Mouse (Mus musculus): ENCODE data around the gene Rcan2.

Rcan2 gene

DNA sequence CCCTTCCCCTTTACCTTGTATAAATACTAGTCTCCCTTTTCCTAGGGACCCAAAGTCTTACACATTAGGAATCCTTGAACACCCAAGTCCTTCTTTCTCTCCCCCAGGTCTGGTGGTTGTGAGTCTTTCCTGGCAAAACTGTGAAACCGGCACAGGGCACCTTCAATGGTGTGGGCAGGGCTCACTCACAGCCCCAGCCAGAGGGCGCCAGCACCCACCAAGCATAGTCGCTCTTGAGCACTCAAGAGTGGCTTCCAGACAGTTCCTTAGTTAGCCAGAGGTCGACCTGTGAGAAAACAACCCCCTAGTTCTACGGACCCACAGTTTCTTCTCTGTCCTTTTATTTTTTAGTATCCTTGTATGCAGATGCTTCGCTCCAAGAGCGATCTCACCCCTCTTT lies at the start of gene Rcan2:
TSS of gene Rcan2 (plus strand) at position 275 of the 400 bp plus-strand sequence.
- DNase-seq (ENCODE audit: low spot score in 2 of 2), result peak in 1 of 2 experiments; percentile 25

DNA sequence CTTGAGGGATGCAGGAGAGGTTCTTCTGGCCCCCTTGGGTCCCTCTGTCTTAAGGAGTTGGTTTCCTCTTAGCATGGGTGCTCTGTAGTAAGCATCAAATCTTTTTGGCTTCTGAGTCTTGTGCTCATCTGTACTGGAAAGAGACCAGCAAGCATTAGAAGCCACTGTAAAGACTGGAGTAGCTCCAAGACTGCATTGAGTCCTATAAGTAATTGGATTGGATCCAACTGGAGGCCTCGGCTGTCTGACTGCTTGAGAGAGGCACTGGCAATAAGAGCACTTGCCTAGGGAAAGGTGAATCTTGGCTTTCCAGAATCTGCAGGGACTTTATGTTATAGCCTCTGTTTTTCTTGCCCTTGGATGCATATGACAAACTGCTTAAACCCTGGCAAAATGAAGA lies 48.3 kb upstream of the Rcan2 start:
- DNase-seq (ENCODE audit: low spot score in 2 of 2), result no peak

DNA sequence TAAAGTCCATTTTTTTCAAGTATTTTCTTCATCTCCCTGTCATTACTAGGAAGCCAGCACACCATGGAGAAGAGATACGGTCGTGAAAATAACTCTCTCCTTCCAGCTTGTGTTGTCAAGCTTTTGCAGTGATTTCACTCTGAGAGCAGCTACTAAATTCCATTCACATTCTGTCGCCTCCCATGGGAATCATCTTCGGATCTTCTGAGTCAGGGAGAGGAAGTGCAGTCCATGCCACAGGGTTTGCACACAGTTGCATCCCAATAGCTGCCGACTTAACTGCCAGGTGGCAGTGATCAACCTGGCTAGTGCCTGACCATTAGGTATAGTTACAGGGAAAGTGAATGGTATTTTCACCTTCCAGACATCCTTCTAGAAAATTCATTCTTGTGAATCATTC lies 46.5 kb upstream of the Rcan2 start:
- DNase-seq (ENCODE audit: low spot score in 2 of 2), result no peak

DNA sequence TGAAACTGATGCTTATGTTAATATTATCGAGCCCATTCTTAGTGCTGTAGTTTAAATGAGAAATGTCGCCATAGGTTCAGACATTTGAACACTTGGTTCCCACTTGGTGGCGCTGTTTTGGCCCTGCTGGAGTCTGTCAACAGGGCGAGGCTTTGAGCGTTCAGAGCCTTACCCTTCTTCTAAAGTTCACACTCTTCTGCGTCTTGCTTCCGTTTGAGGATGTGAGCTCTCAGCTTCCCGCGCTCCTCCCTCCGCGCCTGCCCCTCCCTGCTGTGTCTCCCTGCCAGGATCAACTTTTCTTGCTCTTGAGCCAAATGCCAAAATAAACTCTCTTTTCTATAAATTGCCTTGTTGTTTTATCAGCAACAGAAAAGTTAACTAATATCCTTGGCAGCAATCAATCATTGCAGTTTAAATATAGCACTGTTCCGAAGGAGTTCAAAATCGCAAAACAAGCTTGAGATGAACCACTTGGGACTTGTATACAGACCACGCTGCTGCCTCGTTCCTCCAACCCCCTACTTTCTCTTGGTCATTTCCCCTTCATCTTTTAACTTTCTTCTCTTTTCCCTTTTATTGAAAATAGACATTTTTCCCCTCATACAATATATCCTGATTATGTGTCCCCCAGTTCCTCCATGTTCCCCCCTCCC lies 42.4 kb upstream of the Rcan2 start:
- DNase-seq (ENCODE audit: low spot score in 2 of 2), result peak in 1 of 2 experiments; percentile 2

DNA sequence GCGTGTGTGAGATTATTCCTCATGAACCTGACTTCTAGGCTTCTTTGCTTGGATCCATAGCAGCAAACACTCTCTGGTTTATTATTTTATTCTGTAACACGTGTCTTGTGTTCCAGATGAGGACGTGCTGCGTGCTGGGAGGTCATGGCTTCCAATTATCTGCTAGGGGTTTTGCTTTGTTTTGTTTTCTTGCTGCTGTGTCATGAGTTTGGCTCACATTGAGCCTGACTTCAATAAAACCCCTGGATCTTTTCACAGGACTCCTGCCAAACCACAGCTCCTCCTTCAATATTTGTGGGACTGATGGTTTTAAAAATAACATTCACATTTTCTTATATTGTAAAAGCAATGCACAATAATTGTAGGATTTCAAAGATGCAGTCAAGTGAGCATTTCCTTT lies 16.6 kb upstream of the Rcan2 start:
- DNase-seq (ENCODE audit: low spot score in 2 of 2), result peak in 1 of 2 experiments; percentile 24

DNA sequence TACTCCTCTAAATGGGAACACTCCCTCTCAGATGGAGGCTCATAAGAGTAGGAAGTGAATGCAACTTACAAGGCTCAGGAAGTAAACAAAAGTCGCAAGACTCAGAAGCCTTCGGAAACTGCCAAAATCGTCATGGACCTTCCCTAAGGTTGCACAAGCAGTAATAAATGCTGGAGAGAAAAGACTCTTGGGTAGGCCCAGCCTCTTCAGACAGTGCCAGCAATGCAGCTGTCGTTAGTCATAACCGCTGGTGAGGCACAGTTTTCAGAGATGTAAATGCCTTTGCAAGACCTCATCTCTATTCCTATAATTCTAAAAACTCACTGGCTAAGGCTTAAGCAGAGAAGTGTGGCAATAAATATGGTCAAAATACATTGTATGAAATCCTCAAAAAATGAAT lies 12.9 kb upstream of the Rcan2 start:
- DNase-seq (ENCODE audit: low spot score in 2 of 2), result no peak

DNA sequence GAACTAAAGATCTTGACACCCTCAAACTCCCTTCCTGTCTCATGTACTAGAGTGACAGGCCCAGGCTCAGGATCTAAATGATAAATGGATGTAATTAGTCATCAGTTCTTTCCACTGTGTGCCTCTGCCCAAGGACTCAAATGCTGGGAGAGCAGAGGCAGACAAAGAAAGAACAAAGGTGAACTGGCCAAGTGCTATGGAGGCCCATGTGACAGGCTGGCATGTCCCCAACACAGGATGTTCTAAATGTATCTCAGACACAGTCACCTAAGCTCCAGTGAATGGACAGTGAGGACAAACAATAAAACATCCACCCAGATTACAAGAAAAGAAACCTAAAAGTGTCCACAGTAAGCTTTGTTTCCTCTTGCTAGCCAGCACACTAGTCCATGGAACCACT lies 11.8 kb upstream of the Rcan2 start:
- DNase-seq (ENCODE audit: low spot score in 2 of 2), result no peak

DNA sequence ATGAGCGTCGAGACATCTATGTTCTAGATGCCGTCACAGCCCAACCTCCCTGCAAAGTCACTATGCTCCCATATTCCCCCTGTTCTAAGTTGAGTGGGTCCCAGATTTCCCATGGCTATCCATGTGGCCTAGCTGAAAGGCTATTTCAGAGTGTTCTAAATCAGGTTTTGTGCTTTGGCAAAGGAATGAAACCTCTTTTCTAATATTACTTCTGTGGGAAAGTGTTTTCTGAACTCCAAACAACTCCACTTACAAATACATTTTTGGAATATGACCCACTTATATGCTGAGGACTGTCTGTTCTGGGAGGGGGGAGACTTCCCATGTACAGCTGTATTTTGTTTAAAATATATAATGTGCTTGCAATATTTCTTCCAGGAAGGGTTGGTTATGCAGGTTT lies 9.4 kb upstream of the Rcan2 start:
- no peak for DNase-seq (ENCODE audit: low spot score in 2 of 2)

DNA sequence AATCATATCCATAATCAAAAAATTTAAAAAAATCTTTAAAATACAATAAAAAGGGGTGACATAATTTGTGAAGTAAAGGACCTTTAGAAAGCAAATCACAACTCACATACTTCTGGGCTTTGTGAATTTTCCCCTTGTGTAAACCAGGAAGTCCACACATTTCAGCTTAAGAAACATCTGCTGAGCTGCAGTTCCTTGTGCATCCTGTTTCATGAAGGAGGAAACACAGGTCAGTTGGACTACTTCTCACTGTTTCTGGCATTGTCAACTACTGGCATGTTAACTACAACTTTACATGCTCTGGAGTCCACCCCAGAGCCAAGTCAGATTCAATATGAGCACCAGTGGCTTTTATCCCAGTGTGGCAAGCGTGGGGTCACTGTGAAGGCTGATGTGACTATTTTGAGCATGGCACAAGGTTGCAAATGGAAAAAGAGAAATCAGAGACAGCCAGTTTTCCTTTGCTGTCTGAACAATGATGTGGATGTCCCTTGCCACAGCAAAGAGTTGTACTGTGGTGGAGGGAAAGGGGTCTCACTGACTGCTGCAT lies 6.3 kb upstream of the Rcan2 start:
- no peak for DNase-seq (ENCODE audit: low spot score in 2 of 2)

DNA sequence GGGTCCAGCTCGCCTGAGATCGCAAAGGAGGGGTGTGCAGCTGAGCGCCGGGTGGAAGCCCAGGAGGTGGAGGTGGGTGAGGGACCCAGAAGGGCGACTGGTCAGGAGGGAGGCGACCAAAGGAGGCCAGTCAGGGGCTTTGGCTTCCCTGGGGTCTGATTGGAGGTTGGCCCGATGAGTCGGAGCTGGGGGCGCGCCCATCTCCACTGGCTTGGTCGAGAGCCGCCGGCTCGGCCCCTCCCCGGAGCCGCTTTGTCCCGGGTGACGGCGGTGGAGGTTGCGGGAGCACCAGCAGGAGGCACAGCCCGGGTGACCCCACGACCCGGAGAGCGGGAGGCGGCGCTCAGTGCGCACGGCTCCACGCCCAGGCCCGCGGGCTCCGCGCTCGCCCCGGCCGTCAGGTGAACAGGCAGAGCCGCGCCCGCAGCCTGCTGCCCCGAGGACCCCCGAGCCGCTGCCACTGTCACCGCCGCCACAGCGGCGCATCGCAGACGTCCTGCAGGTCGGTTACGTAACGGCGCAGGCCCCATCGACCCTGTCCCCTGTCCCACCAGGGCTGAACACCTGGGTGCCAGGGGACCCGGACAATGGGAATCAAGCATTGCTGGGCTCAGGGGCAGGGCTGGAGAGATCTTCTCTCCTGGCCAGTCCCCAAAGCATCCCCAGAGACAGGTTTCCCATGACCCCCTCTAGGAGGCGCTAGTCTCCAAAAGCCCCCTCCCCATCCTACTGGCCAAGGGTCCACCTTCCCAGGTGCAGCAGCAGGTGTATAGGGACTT lies 633 bp downstream of the Rcan2 start:
- peak; percentile 31 to 36 for DNase-seq (ENCODE audit: low spot score in 2 of 2)

DNA sequence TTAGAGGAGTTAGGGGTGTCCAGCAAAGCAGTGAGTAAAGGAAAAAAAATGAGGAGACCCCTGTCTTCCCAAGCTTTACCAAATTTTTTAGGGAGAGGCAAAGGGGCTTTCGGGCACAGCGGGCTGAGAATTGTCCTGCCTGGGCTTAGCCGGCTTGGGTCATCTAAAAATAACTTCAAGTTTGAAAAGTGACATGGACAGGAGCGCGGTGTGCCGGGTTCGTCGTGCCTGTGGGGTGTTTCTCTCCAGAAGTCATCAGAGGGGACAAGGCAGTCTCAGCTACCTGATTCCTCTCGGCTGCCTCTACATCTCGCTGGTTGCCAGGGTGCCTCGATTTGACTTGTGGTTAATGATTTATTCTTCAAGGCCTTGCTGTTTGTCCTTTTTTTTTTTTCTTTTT lies 1.3 kb downstream of the Rcan2 start:
- no peak for DNase-seq (ENCODE audit: low spot score in 2 of 2)

DNA sequence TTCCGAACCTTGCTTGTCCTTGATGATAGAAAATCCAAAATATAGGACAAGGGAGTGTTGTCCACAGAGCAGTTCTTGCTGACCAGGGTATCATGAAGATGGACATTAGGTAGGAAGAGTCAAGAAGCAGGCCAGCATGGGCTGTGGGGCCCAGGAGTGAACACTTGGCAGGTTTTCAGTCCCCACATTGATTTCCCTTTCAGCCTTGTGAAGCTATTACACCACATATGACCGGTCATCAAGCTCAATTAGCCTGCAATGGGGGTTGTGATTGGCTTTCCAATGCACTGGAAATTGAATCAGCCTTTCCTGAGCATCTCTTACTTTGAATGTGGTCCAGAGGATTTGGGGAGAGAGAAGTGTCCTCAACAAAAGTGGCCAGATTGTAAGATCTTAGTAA lies 2.0 kb downstream of the Rcan2 start:
- DNase-seq (ENCODE audit: low spot score in 2 of 2), result no peak

DNA sequence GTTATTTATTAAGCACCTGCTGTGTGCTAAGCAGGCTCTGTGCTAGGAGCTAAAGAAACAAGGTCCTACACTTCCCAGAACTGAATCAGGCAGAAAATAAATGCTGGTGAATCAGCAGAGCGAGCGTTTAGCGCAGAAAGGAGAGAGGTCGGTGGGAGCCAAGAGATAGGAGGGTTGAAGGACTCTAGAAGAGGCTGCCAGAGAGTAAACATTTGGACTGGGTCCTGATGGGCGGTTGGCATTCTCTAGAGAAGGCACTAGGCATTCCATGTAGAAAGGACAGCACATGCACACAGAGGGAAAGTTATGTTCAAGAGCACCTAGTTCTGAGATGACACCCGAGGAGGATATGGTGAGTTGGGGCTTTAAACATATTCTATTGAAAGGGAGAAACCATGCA lies 2.6 kb downstream of the Rcan2 start:
- DNase-seq (ENCODE audit: low spot score in 2 of 2), result no peak

DNA sequence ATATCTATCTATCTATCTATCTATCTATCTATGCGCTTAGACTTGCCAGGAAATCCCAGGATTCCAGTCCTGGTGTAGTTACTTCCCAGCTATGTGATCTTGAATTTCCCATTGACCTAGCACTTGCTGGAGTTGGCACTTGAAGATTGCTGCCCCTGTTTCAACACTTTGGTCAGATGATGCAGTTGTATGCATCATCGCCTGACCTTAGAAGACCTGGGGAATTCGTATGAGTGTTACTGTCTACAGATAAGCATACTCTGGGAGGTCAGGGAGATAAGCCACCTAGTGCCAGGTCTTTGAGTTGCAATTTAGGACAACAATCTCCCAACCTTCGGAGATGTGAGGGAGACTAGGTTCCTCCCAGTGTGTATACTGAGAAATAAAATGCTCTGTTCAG lies 5.7 kb downstream of the Rcan2 start:
- DNase-seq (ENCODE audit: low spot score in 2 of 2), result no peak

DNA sequence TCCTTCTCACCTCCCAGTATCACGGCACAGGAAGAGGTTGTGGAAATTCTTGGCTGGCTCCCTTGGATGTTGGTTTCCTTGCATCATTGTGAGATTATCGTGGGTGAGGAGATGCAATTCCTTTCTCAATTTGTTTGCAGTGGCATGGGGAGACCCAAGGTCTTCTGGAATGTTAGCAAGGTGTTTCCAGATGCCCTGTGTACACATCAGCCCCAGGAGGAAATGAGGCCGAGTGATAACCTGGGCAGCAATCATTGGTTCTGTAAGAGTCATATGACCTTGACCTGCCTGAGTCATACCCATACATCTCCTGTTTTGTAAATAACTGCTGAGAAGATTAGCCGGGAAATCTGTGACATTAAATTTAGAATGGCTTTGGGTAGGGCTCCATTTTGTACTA lies 10.3 kb downstream of the Rcan2 start:
- no peak for DNase-seq (ENCODE audit: low spot score in 2 of 2)

DNA sequence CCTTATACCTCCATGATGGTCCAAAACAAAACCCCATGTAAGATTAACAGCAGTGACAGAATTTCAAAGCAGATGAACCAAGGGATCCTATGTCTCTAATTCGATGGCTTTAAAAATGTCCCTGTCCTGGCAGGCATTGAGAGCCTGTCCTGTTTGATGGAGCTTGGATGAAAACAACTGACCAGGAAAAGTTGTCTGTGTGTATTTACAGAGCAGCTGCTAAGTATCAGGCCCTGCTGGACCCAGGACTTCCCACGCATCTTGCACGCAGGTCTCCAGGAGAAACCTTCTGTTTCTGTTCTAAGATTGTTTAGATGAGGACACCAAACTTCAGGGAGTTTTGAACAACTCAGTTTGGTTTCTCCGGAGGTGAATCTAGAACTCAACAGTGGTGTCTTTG lies 14.2 kb downstream of the Rcan2 start:
- no peak for DNase-seq (ENCODE audit: low spot score in 2 of 2)

DNA sequence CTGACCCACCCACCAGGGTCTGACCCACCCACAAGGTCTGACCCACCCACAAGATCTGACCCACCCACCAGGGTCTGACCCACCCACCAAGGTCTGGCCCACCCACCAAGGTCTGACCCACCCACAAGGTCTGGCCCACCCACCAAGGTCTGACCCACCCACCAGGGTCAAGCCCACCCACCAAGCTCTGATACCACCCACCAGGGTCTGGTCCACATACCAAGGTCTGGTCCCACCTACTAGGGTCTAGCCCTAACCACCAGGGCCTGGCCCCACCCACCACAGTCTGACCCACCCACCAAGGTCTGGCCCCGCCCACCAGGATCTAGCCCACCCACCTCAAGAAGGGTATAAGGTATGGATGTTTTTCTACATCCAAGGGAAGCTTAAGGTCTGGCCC lies 15.3 kb downstream of the Rcan2 start:
- DNase-seq (ENCODE audit: low spot score in 2 of 2), result no peak

DNA sequence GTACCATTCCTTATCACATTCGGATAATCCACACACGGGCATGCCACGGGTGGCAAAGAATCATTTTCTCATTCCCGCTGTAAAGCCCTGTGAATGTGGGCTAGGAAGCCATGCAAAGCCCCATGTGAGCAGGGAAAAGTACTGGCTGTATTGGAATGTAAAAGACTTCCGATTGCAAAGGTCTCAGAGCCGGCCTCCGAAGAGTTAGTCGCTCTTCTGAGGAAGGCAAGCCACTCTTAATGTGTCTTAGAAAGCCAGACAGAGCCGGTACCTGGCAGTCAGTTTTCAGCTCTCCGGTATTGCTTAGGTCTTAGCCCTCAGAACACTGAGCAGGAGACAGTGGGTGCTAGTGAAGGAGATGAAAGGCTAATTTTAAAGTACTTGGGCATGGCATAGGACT lies 16.0 kb downstream of the Rcan2 start:
- DNase-seq (ENCODE audit: low spot score in 2 of 2), result no peak

DNA sequence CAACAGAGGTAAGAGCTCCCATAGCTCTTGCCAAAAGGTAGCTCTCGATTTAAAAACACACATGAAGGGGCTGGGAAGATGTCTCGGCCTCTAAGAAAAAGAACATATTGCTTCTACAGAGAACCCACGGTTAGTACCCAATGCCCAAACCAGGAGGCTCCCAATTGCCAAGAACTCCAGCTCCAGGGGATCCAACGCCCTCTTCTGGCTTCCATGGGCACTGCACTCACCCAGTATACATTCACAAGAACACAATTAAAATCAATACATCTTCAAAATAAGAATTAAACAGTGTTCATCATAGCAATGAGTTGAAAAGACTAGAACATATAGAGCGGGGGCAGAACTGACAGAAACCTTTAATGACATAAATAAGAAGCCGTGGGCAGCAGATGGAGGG lies 17.2 kb downstream of the Rcan2 start:
- no peak for DNase-seq (ENCODE audit: low spot score in 2 of 2)

DNA sequence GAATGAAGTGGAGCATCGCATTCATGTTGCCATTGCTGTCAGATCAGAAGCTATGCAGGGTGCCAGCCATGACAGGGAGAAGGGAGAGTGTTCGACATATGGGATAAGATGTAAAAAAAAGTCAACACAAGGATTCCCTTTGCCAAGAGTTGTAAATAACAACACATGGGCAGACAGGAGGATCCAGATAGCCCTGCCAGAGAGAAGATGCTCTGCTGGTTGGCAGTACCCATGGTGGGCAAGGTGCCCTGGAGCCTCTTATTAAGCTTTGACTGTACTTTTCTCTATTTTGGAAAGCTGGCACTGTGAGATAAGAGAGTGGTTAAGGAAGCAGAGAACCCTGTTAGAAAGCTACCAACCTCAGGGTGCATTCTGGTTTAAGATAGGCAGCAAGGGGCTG lies 19.8 kb downstream of the Rcan2 start:
- DNase-seq (ENCODE audit: low spot score in 2 of 2), result no peak

DNA sequence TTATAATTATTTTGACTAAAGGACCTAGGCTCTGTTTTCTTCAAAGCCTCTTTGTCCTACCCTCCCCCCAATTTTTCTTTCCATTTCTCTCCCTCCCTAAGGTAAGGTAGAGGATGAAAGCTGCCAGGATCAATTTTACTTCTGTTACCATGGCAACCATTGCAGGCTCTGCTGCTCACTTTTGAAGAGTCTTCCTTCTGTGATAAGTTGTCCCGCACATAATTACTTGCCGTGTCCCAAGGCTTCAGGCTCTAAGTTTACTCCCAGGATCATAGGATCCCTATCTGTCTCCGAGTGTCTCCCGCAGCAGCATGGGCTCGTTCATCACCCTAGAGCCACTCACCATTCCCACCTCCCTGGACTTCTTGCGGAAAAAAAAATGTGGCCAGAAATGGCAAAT lies 21.1 kb downstream of the Rcan2 start:
- no peak for DNase-seq (ENCODE audit: low spot score in 2 of 2)

DNA sequence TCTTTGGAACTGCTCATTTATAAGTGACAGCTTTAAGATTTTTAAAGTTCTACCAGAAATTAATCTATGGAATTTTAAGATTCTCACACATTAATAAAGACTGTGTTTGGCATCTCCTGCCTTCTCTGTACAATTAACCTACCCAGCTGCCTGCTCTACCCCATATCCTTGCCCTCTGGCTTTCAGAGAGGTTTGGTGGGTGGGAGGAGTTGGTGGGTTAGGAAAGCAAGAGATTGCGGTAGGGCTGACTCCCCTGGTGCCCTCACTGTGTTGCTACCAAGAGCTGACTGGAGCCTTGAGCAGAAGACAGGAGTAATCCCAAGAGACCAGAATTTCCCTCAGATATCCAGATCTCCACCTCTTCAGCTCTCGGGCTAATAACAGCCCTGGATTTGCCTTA lies 21.5 kb downstream of the Rcan2 start:
- no peak for DNase-seq (ENCODE audit: low spot score in 2 of 2)

DNA sequence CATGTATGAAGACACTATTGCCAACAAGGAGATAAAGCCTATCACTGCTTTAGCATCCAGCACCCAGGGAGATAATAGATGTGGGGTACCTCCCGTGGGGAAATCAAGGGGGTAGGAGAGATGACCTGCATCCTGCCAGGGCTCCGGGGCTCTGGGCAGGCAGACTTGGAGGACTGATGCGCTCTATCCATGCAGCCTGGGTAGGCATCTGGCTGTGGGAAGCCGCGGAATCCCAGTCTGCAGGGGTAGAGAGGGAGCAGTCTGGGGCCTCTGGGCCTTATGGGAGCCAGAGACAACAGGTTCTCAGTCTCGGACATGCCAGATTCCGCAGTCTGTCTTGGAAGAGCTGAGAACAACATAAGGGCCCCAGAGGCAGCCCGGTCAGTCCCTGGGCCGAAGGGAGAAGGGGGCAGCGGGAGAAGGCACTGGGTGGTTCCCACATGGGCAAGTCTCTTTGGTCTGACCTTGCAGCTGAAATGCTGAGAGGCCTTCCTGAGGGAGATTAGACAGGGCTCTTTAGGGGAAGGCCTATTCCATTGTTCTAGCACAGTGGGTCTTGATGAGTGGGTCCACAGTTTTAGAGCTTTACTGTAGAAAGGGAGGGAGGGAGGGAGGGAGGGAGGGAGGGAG lies 23.7 kb downstream of the Rcan2 start:
- DNase-seq (ENCODE audit: low spot score in 2 of 2), result no peak

All from urinary bladder, adult 18-20 months (tissue).